Mouse (Mus musculus): ENCODE results near the gene Rabep2. TPM values are rescaled to one million over a fixed set of nuclear protein-coding genes. Genes with fewer than 3 reads are reported as not detected.

Gene Rabep2
- polyA plus RNA-seq, 1 experiment from 2014 or later = 22.2 TPM

- Histone ChIP-seq H3K9ac (ENCODE audit: low read length) (0 out of 2 replicates have a peak overlapping the region, but pooled peaks have one; percentile 16), H3K4me3 (ENCODE audit: low read length) (no peak overlapping the region), H3K36me3 (ENCODE audit: control insufficient read depth, insufficient read depth) (peaks cover 51% of the 10 kb centered on the region), H3K27me3 (ENCODE audit: control insufficient read depth, insufficient read depth, low read length) (no peaks in the 10 kb centered on the region), H3K4me1 (ENCODE audit: control insufficient read depth, insufficient read depth, low read length) (peaks cover 13% of the 10 kb centered on the region), H3K9me3 (replicated peaks; ENCODE audit: control insufficient read depth, low read length) (no peaks in the 10 kb centered on the region), H3K27ac (ENCODE audit: low read length) (no peak overlapping the region), H3K4me2 (ENCODE audit: low read depth, low read length) (peak overlapping the region; percentile 21; the same call in 1 of the 2 replicates)
- 72% methylated on average over 4 of the region's 4 CpGs for WGBS
- ATAC-seq (replicated peaks; ENCODE audit: extremely low read depth, insufficient read depth, low FRiP score) = no peak
Observed at GRCm38 (mm10) chr7:126471853-126472252, 43.3 kb downstream of the Rabep2 start.

GRCm38 (mm10) chr7:126472306-126472705 is 43.7 kb downstream of the Rabep2 start:
- Histone ChIP-seq H3K36me3 (ENCODE audit: control insufficient read depth, insufficient read depth) (peaks cover 46% of the 10 kb centered on the region), H3K4me1 (ENCODE audit: control insufficient read depth, insufficient read depth, low read length) (peaks cover 13% of the 10 kb centered on the region), H3K9me3 (replicated peaks; ENCODE audit: control insufficient read depth, low read length) (no peaks in the 10 kb centered on the region), H3K4me3 (ENCODE audit: low read length) (no peak overlapping the region), H3K27me3 (ENCODE audit: control insufficient read depth, insufficient read depth, low read length) (no peaks in the 10 kb centered on the region), H3K27ac (ENCODE audit: low read length) (no peak overlapping the region), H3K4me2 (ENCODE audit: low read depth, low read length) (peak overlapping the region; percentile 21; the same call in 1 of the 2 replicates), H3K9ac (ENCODE audit: low read length) (0 out of 2 replicates have a peak overlapping the region, but pooled peaks have one; percentile 16)
- no peak for ATAC-seq (replicated peaks; ENCODE audit: extremely low read depth, insufficient read depth, low FRiP score)
- 77% methylated on average over 13 of the region's 13 CpGs for WGBS

GRCm38 (mm10) chr7:126472713-126473112 is 44.2 kb downstream of the Rabep2 start:
- no peaks in the 10 kb centered on the region for H3K27me3 ChIP-seq (ENCODE audit: control insufficient read depth, insufficient read depth, low read length)
- WGBS = 89% methylated on average over 16 of the region's 16 CpGs
- peaks cover 13% of the 10 kb centered on the region for H3K4me1 ChIP-seq (ENCODE audit: control insufficient read depth, insufficient read depth, low read length)
- 0 out of 2 replicates have a peak overlapping the region, but pooled peaks have one; percentile 0 for H3K4me2 ChIP-seq (ENCODE audit: low read depth, low read length)
- H3K36me3 ChIP-seq (ENCODE audit: control insufficient read depth, insufficient read depth) = peaks cover 42% of the 10 kb centered on the region
- no peaks in the 10 kb centered on the region for H3K9me3 ChIP-seq (replicated peaks; ENCODE audit: control insufficient read depth, low read length)
- H3K9ac ChIP-seq (ENCODE audit: low read length) = no peak overlapping the region
- H3K4me3 ChIP-seq (ENCODE audit: low read length) = no peak overlapping the region
- ATAC-seq (replicated peaks; ENCODE audit: extremely low read depth, insufficient read depth, low FRiP score) = no peak
- H3K27ac ChIP-seq (ENCODE audit: low read length) = no peak overlapping the region

- Histone ChIP-seq H3K36me3 (ENCODE audit: control insufficient read depth, insufficient read depth) (peaks cover 34% of the 10 kb centered on the region), H3K9ac (ENCODE audit: low read length) (peak overlapping the region; percentile 100), H3K4me1 (ENCODE audit: control insufficient read depth, insufficient read depth, low read length) (peaks cover 13% of the 10 kb centered on the region), H3K27ac (ENCODE audit: low read length) (no peak overlapping the region; the same call in 1 of the 2 replicates), H3K4me2 (ENCODE audit: low read depth, low read length) (peak overlapping the region; percentile 95), H3K27me3 (ENCODE audit: control insufficient read depth, insufficient read depth, low read length) (no peaks in the 10 kb centered on the region), H3K4me3 (ENCODE audit: low read length) (peak overlapping the region; percentile 97), H3K9me3 (replicated peaks; ENCODE audit: control insufficient read depth, low read length) (no peaks in the 10 kb centered on the region)
- WGBS = 74% methylated on average over 9 of the region's 9 CpGs
- no peak for ATAC-seq (replicated peaks; ENCODE audit: extremely low read depth, insufficient read depth, low FRiP score)
Observed at GRCm38 (mm10) chr7:126473470-126474086, 45.0 kb downstream of the Rabep2 start.

GRCm38 (mm10) chr7:126474486-126474955 is 46.0 kb downstream of the Rabep2 start:
- WGBS = under 1% methylated on average over 27 of the region's 27 CpGs
- Histone ChIP-seq H3K9me3 (replicated peaks; ENCODE audit: control insufficient read depth, low read length) (no peaks in the 10 kb centered on the region), H3K4me2 (ENCODE audit: low read depth, low read length) (peak overlapping the region; percentile 95), H3K9ac (ENCODE audit: low read length) (peak overlapping the region; percentile 100), H3K36me3 (ENCODE audit: control insufficient read depth, insufficient read depth) (peaks cover 24% of the 10 kb centered on the region), H3K4me1 (ENCODE audit: control insufficient read depth, insufficient read depth, low read length) (peaks cover 13% of the 10 kb centered on the region), H3K4me3 (ENCODE audit: low read length) (peak overlapping the region; percentile 97), H3K27ac (ENCODE audit: low read length) (peak overlapping the region; percentile 99), H3K27me3 (ENCODE audit: control insufficient read depth, insufficient read depth, low read length) (no peaks in the 10 kb centered on the region)
- peak; percentile 37 for ATAC-seq (replicated peaks; ENCODE audit: extremely low read depth, insufficient read depth, low FRiP score)

GRCm38 (mm10) chr7:126474993-126475581 is 46.5 kb downstream of the Rabep2 start, which contains the start of gene Sh2b1:
Sh2b1 (minus strand) TSS chr7:126475424.
- under 1% methylated on average over 53 of the region's 53 CpGs for WGBS
- peak; percentile 93 for ATAC-seq (replicated peaks; ENCODE audit: extremely low read depth, insufficient read depth, low FRiP score)
- peaks cover 20% of the 10 kb centered on the region for H3K36me3 ChIP-seq (ENCODE audit: control insufficient read depth, insufficient read depth)
- H3K4me1 ChIP-seq (ENCODE audit: control insufficient read depth, insufficient read depth, low read length) = peaks cover 13% of the 10 kb centered on the region
- peak within 1 kb of the TSS; percentile 99 for H3K27ac ChIP-seq (ENCODE audit: low read length)
- H3K27me3 ChIP-seq (ENCODE audit: control insufficient read depth, insufficient read depth, low read length) = no peaks in the 10 kb centered on the region
- H3K4me2 ChIP-seq (ENCODE audit: low read depth, low read length) = peak within 1 kb of the TSS; percentile 95
- H3K4me3 ChIP-seq (ENCODE audit: low read length) = peak within 1 kb of the TSS; percentile 97
- H3K9me3 ChIP-seq (replicated peaks; ENCODE audit: control insufficient read depth, low read length) = no peaks in the 10 kb centered on the region
- peak within 1 kb of the TSS; percentile 100 for H3K9ac ChIP-seq (ENCODE audit: low read length)

- Histone ChIP-seq H3K4me2 (ENCODE audit: low read depth, low read length) (no peak overlapping the region), H3K36me3 (ENCODE audit: control insufficient read depth, insufficient read depth) (no peaks in the 10 kb centered on the region)
- 20% methylated on average over 5 of the region's 5 CpGs for WGBS
Observed at GRCm38 (mm10) chr7:126481699-126482098, 53.1 kb downstream of the Rabep2 start.

GRCm38 (mm10) chr7:126482392-126482871 is 53.9 kb downstream of the Rabep2 start:
- no peaks in the 10 kb centered on the region for H3K27me3 ChIP-seq (ENCODE audit: control insufficient read depth, insufficient read depth, low read length)
- ATAC-seq (replicated peaks; ENCODE audit: extremely low read depth, insufficient read depth, low FRiP score) = peak; percentile 86
- peaks cover 4% of the 10 kb centered on the region; the same call in 1 of the 2 replicates for H3K9me3 ChIP-seq (replicated peaks; ENCODE audit: control insufficient read depth, low read length)
- peak overlapping the region; percentile 73 for H3K9ac ChIP-seq (ENCODE audit: low read length)
- peak overlapping the region; percentile 47 for H3K4me3 ChIP-seq (ENCODE audit: low read length)
- H3K27ac ChIP-seq (ENCODE audit: low read length) = peak overlapping the region; percentile 78
- under 1% methylated on average over 23 of the region's 23 CpGs for WGBS
- H3K4me2 ChIP-seq (ENCODE audit: low read depth, low read length) = peak overlapping the region; percentile 72
- peaks cover 3% of the 10 kb centered on the region; the same call in 1 of the 2 replicates for H3K4me1 ChIP-seq (ENCODE audit: control insufficient read depth, insufficient read depth, low read length)
- H3K36me3 ChIP-seq (ENCODE audit: control insufficient read depth, insufficient read depth) = no peaks in the 10 kb centered on the region

More at GRCm38 (mm10) chr7:126481699-126482098, 53.1 kb downstream of the Rabep2 start:
- Histone ChIP-seq H3K27me3 (ENCODE audit: control insufficient read depth, insufficient read depth, low read length) (no peaks in the 10 kb centered on the region), H3K4me3 (ENCODE audit: low read length) (no peak overlapping the region), H3K9ac (ENCODE audit: low read length) (no peak overlapping the region), H3K9me3 (replicated peaks; ENCODE audit: control insufficient read depth, low read length) (peaks cover 4% of the 10 kb centered on the region; the same call in 1 of the 2 replicates), H3K4me1 (ENCODE audit: control insufficient read depth, insufficient read depth, low read length) (peaks cover 2% of the 10 kb centered on the region; the same call in 1 of the 2 replicates), H3K27ac (ENCODE audit: low read length) (no peak overlapping the region)
- ATAC-seq (replicated peaks; ENCODE audit: extremely low read depth, insufficient read depth, low FRiP score) = no peak

All from heart, embryonic 16.5 days (tissue).